Comparison of ENCODE assay signal across 17 mouse cellular contexts in genomic region chr2:70410298-70410885, GRCm38 (mm10).
DNase-seq lines count a peak whose midpoint lies in the region; ATAC-seq lines count a peak whose summit lies in the region.
"Had no signal": no experiment of that assay in that cellular context is flagged by ENCODE, and none has a peak within 500 bp of the region (broad histone marks: within the 10 kb centered on the region; RNA-seq: fewer than 3 reads in every experiment).

No protein-coding gene starts in this region.

- H3K9ac ChIP-seq in forebrain, embryonic 15.5 days (replicated peaks) = no peak overlapping the region
- no peak overlapping the region for H3K9ac ChIP-seq in forebrain, embryonic 13.5 days
- no peak overlapping the region for H3K9ac ChIP-seq in hindbrain, embryonic 15.5 days
- no peak overlapping the region for H3K9ac ChIP-seq in hindbrain, embryonic 13.5 days
- H3K9ac ChIP-seq: heart, embryonic 15.5 days; limb, embryonic 13.5 days; liver, embryonic 15.5 days had no signal

- intact Hi-C loops in heart, postnatal 25 days (cut with DNase I) = no loop called here

- no peaks in the 10 kb centered on the region for H3K27me3 ChIP-seq in forebrain, embryonic 15.5 days
- H3K27me3 ChIP-seq in forebrain, embryonic 13.5 days = no peaks in the 10 kb centered on the region
- no peaks in the 10 kb centered on the region for H3K27me3 ChIP-seq in hindbrain, embryonic 15.5 days
- H3K27me3 ChIP-seq in hindbrain, embryonic 13.5 days = no peaks in the 10 kb centered on the region
- H3K27me3 ChIP-seq: heart, embryonic 15.5 days; limb, embryonic 13.5 days; liver, embryonic 15.5 days had no signal

- H3K9me3 ChIP-seq in forebrain, embryonic 15.5 days = no peaks in the 10 kb centered on the region
- no peaks in the 10 kb centered on the region for H3K9me3 ChIP-seq in forebrain, embryonic 13.5 days (replicated peaks)
- no peaks in the 10 kb centered on the region for H3K9me3 ChIP-seq in hindbrain, embryonic 15.5 days
- H3K9me3 ChIP-seq in hindbrain, embryonic 13.5 days = no peaks in the 10 kb centered on the region
- H3K9me3 ChIP-seq: heart, embryonic 15.5 days; limb, embryonic 13.5 days; liver, embryonic 15.5 days; midbrain, embryonic 10.5 days had no signal

- DNase-seq in brain, adult 2 months (ENCODE audit: low read depth, low spot score) = peak; percentile 31
- DNase-seq in cerebellum, adult 9-10 months = peak; percentile 34
- no peak for DNase-seq in adrenal gland, postnatal 4 days (ENCODE audit: low spot score in 2 of 2)
- no peak for DNase-seq in heart, postnatal 25 days (ENCODE audit: low spot score)
- DNase-seq: adrenal gland, postnatal 36 days; kidney, adult 8-10 months; lung, postnatal 36 days; retina, postnatal 1 day; thymus, postnatal 14 days had no signal

- peak overlapping the region; percentile 50; the same call in 1 of the 2 replicates for H3K27ac ChIP-seq in forebrain, embryonic 15.5 days (replicated peaks)
- no peak overlapping the region for H3K27ac ChIP-seq in forebrain, embryonic 13.5 days
- H3K27ac ChIP-seq in hindbrain, embryonic 15.5 days (replicated peaks) = no peak overlapping the region
- no peak overlapping the region for H3K27ac ChIP-seq in hindbrain, embryonic 13.5 days
- H3K27ac ChIP-seq: heart, embryonic 15.5 days; limb, embryonic 13.5 days; liver, embryonic 15.5 days; midbrain, embryonic 10.5 days had no signal

- H3K4me1 ChIP-seq in forebrain, embryonic 15.5 days = peaks cover 17% of the 10 kb centered on the region
- peaks cover 13% of the 10 kb centered on the region for H3K4me1 ChIP-seq in forebrain, embryonic 13.5 days
- peaks cover 17% of the 10 kb centered on the region for H3K4me1 ChIP-seq in hindbrain, embryonic 15.5 days (replicated peaks)
- peaks cover 14% of the 10 kb centered on the region for H3K4me1 ChIP-seq in hindbrain, embryonic 13.5 days (replicated peaks)
- H3K4me1 ChIP-seq: liver, embryonic 15.5 days had no signal

- H3K36me3 ChIP-seq in forebrain, embryonic 15.5 days = no peaks in the 10 kb centered on the region
- H3K36me3 ChIP-seq in forebrain, embryonic 13.5 days (ENCODE audit: poor library complexity, severe bottlenecking) = no peaks in the 10 kb centered on the region
- H3K36me3 ChIP-seq in hindbrain, embryonic 15.5 days = no peaks in the 10 kb centered on the region
- H3K36me3 ChIP-seq in hindbrain, embryonic 13.5 days = no peaks in the 10 kb centered on the region
- H3K36me3 ChIP-seq: heart, embryonic 15.5 days; limb, embryonic 13.5 days; liver, embryonic 15.5 days; midbrain, embryonic 10.5 days had no signal

- no peak overlapping the region for H3K4me3 ChIP-seq in forebrain, embryonic 15.5 days
- H3K4me3 ChIP-seq in forebrain, embryonic 13.5 days = no peak overlapping the region
- H3K4me3 ChIP-seq in hindbrain, embryonic 15.5 days = no peak overlapping the region
- H3K4me3 ChIP-seq in hindbrain, embryonic 13.5 days = no peak overlapping the region
- H3K4me3 ChIP-seq: heart, embryonic 15.5 days; limb, embryonic 13.5 days; liver, embryonic 15.5 days; midbrain, embryonic 10.5 days had no signal

- no peak overlapping the region for H3K4me2 ChIP-seq in forebrain, embryonic 15.5 days (replicated peaks)
- no peak overlapping the region for H3K4me2 ChIP-seq in forebrain, embryonic 13.5 days
- H3K4me2 ChIP-seq in hindbrain, embryonic 15.5 days = no peak overlapping the region
- H3K4me2 ChIP-seq in hindbrain, embryonic 13.5 days = no peak overlapping the region
- H3K4me2 ChIP-seq: heart, embryonic 15.5 days; limb, embryonic 13.5 days; liver, embryonic 15.5 days had no signal

- 0 out of 2 replicates have a peak, but pooled peaks have one; percentile 32 for ATAC-seq in forebrain, embryonic 15.5 days (replicated peaks)
- ATAC-seq in forebrain, embryonic 13.5 days = no peak
- ATAC-seq in hindbrain, embryonic 15.5 days (ENCODE audit: low FRiP score, low read depth) = peak; percentile 60
- no peak for ATAC-seq in hindbrain, embryonic 13.5 days (ENCODE audit: low FRiP score)

- 43% methylated on average over 4 of the region's 4 CpGs for WGBS in forebrain, embryonic 15.5 days
- WGBS in forebrain, embryonic 13.5 days = 62% methylated on average over 4 of the region's 4 CpGs
- WGBS in hindbrain, embryonic 15.5 days = 57% methylated on average over 4 of the region's 4 CpGs
- WGBS in hindbrain, embryonic 13.5 days = 45% methylated on average over 4 of the region's 4 CpGs

Comparison
In these comparisons a context has a peak if more than half of its experiments do, and no peak if none do; other contexts are left out.
1. ATAC-seq: peak in forebrain, embryonic 15.5 days (single experiment) and hindbrain, embryonic 15.5 days (single experiment); none in forebrain, embryonic 13.5 days (single experiment) and hindbrain, embryonic 13.5 days (single experiment).
2. DNase-seq: peak in brain, adult 2 months (single experiment) and cerebellum, adult 9-10 months (single experiment); none in adrenal gland, postnatal 4 days (0 of 2) and heart, postnatal 25 days (single experiment).